Mouse (Mus musculus) liver, embryonic 14.5 days (tissue): ENCODE results near the gene Dstyk.

Source experiments
- CTCF ChIP-seq: IDR thresholded peaks from 2 replicates; pipeline ENCODE4 v1.5.1; 2016; ENCODE audit warnings: antibody characterized with exemption, low read depth, control low read depth
- EP300 ChIP-seq: IDR thresholded peaks from 2 replicates; pipeline ENCODE4 v1.6.1; 2016; ENCODE audit warnings: antibody characterized with exemption, low read depth

GRCm38 (mm10) chr1:132374140-132374872 is 43.0 kb upstream of the Dstyk start:
- TF ChIP-seq EP300: peak; percentile 83
- TF ChIP-seq CTCF: no peak
